Mouse (Mus musculus): ENCODE results near the gene Msi2. TPM values are rescaled to one million over a fixed set of nuclear protein-coding genes. Genes with fewer than 3 reads are reported as not detected.

Msi2 gene
- total RNA-seq, 2 experiments from 2014 or later: 116 to 121 TPM

- peak in 1 of 2 experiments; percentile 34 for DNase-seq (ENCODE audit: low spot score in 2 of 2)
Observed at GRCm38 (mm10) chr11:88291688-88292087, 426.6 kb downstream of the Msi2 start.

- no peak for DNase-seq (ENCODE audit: low spot score in 2 of 2)
Observed at GRCm38 (mm10) chr11:88291245-88291644, 427.1 kb downstream of the Msi2 start.

Small RNA genes lying within 50 kb of the gene (microRNA-seq; reads per million reads assigned to microRNA genes)
- gene Mir378b: 0.23 to 0.28 reads per million in 2 experiments

Other genes with a start within 250 kb of the Msi2 start
- gene Akap1, start 146.1 kb upstream of the Msi2 start, total RNA-seq (2021): 10 to 100 TPM; 38.9 to 39.8 TPM
- 10 to 100 TPM; 17.0 to 17.4 TPM for gene Scpep1, start 237.0 kb upstream of the Msi2 start, total RNA-seq (2021)
- gene Elobl, start 248.4 kb upstream of the Msi2 start, total RNA-seq (2021): not detected

Data from layer of hippocampus, postnatal 14 days (tissue).